Mouse (Mus musculus) embryonic facial prominence, embryonic 13.5 days (tissue): Measurements from ENCODE around the gene Fsd2. TPM values are rescaled to one million over a fixed set of nuclear protein-coding genes. Genes with fewer than 3 reads are reported as not detected.

ENCODE experiments used
- ATAC-seq: fragments of 200-750 bp; cut with Nextera tagmentation; 2 replicates; pipeline ENCODE4 v1.8.0; 2017; ENCODE audit warnings: low read depth; ENCODE audit not compliant: insufficient number of reproducible peaks, insufficient read depth, low FRiP score, low TSS enrichment
- H3K27ac ChIP-seq: fragments of 300-500 bp; sonication (generic); 2 replicates; pipeline ENCODE4 v1.5.1; 2015; ENCODE audit warnings: moderate library complexity, mild to moderate bottlenecking, inconsistent platforms
- H3K27me3 ChIP-seq: fragments of 300-500 bp; sonication (generic); 2 replicates; pipeline ENCODE4 v1.6.1; 2015; ENCODE audit warnings: mild to moderate bottlenecking, inconsistent platforms
- H3K36me3 ChIP-seq: fragments of 300-500 bp; sonication (generic); 2 replicates; pipeline ENCODE4 v1.6.1; 2015; ENCODE audit warnings: mild to moderate bottlenecking, inconsistent platforms
- H3K4me1 ChIP-seq: fragments of 300-500 bp; sonication (generic); 2 replicates; pipeline ENCODE4 v1.6.1; 2015; ENCODE audit warnings: inconsistent platforms
- H3K4me2 ChIP-seq: fragments of 300-500 bp; sonication (generic); 2 replicates; pipeline ENCODE4 v1.6.1; 2015; ENCODE audit warnings: moderate library complexity, mild to moderate bottlenecking, inconsistent platforms
- H3K4me3 ChIP-seq: fragments of 300-500 bp; sonication (generic); 2 replicates; pipeline ENCODE4 v1.5.1; 2015; ENCODE audit warnings: mild to moderate bottlenecking, inconsistent platforms
- H3K9ac ChIP-seq: fragments of 300-500 bp; sonication (generic); 2 replicates; pipeline ENCODE4 v1.6.1; 2015; ENCODE audit warnings: mild to moderate bottlenecking, inconsistent platforms
- H3K9me3 ChIP-seq: fragments of 300-500 bp; sonication (generic); 2 replicates; pipeline ENCODE4 v1.6.1; 2016; ENCODE audit warnings: inconsistent platforms
- WGBS: fragments of 180-500 bp; shearing (Covaris S2); methylation state at CpG from one replicate; pipeline ENCODE4 v1.1.7; 2015; ENCODE audit warnings: mixed read lengths; 5-methylcytosine and 5-hydroxymethylcytosine counted together
- polyA plus RNA-seq: library from polyadenylated mRNA; unstranded; fragments of >200 nt; fragmentation: Nextera tagmentation; extraction: Ambion mirVana; gene quantifications from 2 replicates; pipeline ENCODE4 v1.2.1, GENCODE M21; 2015

Gene Fsd2
- polyA plus RNA-seq, 1 experiment from 2014 or later: 0.08 TPM

DNA sequence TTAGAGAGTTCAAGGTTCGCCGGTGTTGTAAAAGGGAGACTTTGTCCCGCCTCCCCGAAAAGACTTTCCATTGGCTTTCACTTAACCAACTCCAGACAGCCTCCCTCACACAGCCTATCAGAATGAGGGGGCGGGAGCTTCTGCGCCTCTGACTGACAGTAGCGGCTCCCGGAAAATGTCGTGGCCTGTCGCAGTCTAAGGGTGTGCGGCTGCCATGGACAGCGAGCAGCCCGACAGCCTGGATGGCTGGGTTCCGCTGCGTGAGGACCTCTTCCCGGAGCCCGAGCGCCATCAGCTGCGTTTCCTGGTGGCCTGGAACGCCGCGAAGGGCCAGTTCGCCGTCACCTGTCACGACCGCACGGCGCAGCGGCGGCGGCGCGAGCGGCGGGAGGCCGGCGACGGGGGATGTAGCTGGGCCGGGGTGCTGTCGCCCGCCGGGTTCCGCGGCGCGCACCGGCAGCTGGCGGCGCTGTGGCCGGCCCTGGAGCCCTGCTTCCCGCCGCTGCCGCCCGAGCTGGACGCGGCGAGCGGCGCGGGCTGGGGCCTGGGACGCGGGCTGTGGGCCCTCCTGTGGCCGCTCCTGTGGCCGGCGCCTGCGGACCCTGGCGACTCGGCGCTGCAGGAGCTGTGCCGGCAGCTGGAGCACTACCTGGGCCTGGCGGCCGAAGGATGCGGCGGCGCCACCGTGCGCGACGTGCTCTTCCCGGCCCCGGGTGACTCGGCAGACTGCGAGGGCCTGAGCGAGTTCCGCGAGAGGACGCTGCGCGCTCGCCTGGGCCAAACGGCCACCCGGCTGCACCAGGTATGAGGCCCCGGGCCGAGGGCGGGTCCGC is 4.6 kb upstream of the Fsd2 start, which contains the start of gene Whamm:
TSS of gene Whamm (plus strand) at position 159 of the 833 bp plus-strand sequence.
- Histone ChIP-seq H3K9me3 (no peaks in the 10 kb centered on the region), H3K9ac (peak within 1 kb of the TSS; percentile 86), H3K4me3 (peak within 1 kb of the TSS; percentile 85), H3K27ac (peak within 1 kb of the TSS; percentile 90), H3K4me2 (peak within 1 kb of the TSS; percentile 84), H3K27me3 (no peaks in the 10 kb centered on the region), H3K4me1 (peaks cover 12% of the 10 kb centered on the region), H3K36me3 (0 out of 2 replicates have a peak, but pooled peaks cover 3% of the 10 kb centered on the region)
- ATAC-seq: peak; percentile 98
- under 1% methylated on average over 91 of the region's 96 CpGs for WGBS

DNA sequence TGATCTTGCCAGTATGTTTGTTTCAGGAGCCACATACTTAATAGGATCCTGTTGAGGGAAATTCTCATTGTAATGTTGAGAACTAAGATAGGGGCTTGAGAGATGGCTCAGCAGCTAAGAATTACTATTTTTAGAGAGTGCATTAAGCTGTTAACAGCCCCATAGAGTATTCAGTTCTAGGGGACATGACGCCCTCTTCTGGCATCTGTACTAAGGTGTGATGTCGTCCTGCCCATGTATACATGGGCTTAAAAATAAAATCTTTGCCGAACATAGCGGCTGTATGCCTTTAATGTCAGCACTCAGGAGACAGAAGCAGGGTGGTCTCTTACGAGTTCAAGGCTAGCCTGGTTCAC is 4.0 kb upstream of the Fsd2 start:
- WGBS: 6% methylated on average over 5 of the region's 5 CpGs
- 0 out of 2 replicates have a peak, but pooled peaks have one; percentile 4 for ATAC-seq

DNA sequence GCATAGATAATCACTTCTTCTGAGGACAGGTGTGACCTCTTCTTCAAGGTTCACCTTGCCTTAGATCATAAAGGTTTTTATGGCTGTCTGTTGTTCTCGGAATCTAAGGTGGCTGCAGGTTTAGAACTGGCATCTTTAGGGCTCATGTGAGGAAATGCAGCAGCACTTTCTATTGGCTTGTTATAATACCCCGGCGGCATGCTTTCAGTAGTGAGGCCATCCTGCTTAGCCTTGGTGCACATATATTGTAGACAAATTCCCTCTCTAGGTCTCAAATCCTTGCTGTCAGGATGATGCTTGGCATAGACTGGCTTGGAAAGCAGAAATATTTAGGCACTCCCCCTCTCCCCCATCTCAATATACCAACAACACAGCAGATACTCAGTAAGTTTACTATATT is 3.5 kb upstream of the Fsd2 start:
- Histone ChIP-seq H3K4me1 (peaks cover 12% of the 10 kb centered on the region), H3K9ac (no peak overlapping the region), H3K4me2 (no peak overlapping the region), H3K4me3 (peak overlapping the region; percentile 85; the same call in 1 of the 2 replicates), H3K27ac (no peak overlapping the region), H3K9me3 (no peaks in the 10 kb centered on the region), H3K36me3 (no peaks in the 10 kb centered on the region), H3K27me3 (no peaks in the 10 kb centered on the region)
- 93% methylated on average over 3 of the region's 3 CpGs for WGBS
- no peak for ATAC-seq

More for the DNA sequence above, 4.0 kb upstream of the Fsd2 start:
- peaks cover 12% of the 10 kb centered on the region for H3K4me1 ChIP-seq
- H3K36me3 ChIP-seq: no peaks in the 10 kb centered on the region
- peak overlapping the region; percentile 86; the same call in 1 of the 2 replicates for H3K9ac ChIP-seq
- H3K4me2 ChIP-seq: peak overlapping the region; percentile 84
- no peaks in the 10 kb centered on the region for H3K9me3 ChIP-seq
- H3K27ac ChIP-seq: no peak overlapping the region
- H3K27me3 ChIP-seq: no peaks in the 10 kb centered on the region
- H3K4me3 ChIP-seq: peak overlapping the region; percentile 85

DNA sequence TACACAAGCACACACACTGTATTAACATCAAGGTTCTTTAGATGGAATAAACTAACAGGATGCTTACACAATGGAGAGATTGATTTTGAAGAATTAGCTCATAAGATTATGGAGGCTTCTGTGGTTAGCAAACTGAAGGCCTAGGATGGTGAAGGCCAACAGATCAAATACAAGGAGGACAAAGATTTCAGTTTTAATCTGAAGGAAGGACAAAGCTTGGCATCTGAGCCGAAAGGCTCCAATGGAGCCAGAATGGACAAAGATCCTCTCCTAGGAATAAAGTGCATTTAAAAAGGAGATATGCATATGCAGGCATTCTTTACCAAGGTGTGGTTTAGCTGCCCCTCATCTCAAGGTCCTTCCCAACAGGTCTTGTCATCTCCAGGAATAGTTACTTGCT is 3.1 kb upstream of the Fsd2 start:
- no peak for ATAC-seq
- no peak overlapping the region for H3K9ac ChIP-seq
- 94% methylated on average over 1 of the region's 1 CpGs for WGBS
- peaks cover 12% of the 10 kb centered on the region for H3K4me1 ChIP-seq
- no peaks in the 10 kb centered on the region for H3K9me3 ChIP-seq
- H3K27ac ChIP-seq: no peak overlapping the region
- H3K4me3 ChIP-seq: no peak overlapping the region
- H3K4me2 ChIP-seq: no peak overlapping the region
- no peaks in the 10 kb centered on the region for H3K36me3 ChIP-seq
- H3K27me3 ChIP-seq: no peaks in the 10 kb centered on the region

DNA sequence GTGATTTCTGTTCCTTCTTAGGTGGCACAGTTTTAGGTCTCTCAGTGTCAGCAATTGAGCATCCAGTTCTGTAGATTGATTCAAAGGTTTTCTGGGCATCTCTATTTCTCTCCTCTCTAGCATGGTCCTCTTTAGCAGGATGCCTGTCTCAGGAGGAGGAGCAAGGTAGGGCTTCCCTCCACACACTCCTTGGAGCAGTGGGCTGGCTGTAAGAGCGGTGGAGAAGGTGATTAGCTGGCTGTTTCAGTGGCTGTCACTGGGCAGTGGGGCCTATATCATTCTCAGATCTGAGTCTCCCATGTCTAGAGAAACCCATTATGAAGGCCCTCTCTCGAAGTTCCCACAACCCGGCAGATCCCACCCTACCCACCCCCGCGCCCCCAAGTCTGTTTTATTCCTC is 652 bp upstream of the Fsd2 start:
- no peak overlapping the region for H3K4me2 ChIP-seq
- no peak overlapping the region for H3K9ac ChIP-seq
- H3K4me1 ChIP-seq: peaks cover 7% of the 10 kb centered on the region
- no peak overlapping the region for H3K4me3 ChIP-seq
- H3K36me3 ChIP-seq: no peaks in the 10 kb centered on the region
- no peaks in the 10 kb centered on the region for H3K9me3 ChIP-seq
- no peak overlapping the region for H3K27ac ChIP-seq
- no peak for ATAC-seq
- 93% methylated on average over 5 of the region's 5 CpGs for WGBS
- H3K27me3 ChIP-seq: no peaks in the 10 kb centered on the region

DNA sequence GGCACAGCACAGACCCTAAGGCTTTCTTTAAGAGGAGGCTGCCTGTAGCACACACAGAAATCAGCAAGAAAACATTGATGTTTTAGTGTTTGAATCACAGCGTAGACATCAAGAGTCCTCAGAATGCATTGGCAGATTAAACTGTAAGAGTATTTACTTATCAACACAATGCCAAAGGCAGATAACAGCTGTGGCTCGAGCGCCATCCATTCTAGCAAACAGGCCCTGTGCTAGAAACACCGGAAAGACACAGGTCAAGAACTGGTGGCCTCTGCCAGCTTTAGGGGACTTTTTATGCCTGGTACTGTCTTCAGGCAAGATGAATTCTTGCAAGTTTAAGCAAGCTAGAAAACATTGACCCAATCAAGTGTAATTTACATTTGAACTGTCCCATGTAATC is 412 bp downstream of the Fsd2 start:
- WGBS: 71% methylated on average over 4 of the region's 4 CpGs
- no peak overlapping the region for H3K4me3 ChIP-seq
- no peak for ATAC-seq
- no peaks in the 10 kb centered on the region for H3K9me3 ChIP-seq
- H3K4me2 ChIP-seq: no peak overlapping the region
- no peaks in the 10 kb centered on the region for H3K36me3 ChIP-seq
- H3K9ac ChIP-seq: no peak overlapping the region
- no peaks in the 10 kb centered on the region for H3K4me1 ChIP-seq
- H3K27me3 ChIP-seq: no peaks in the 10 kb centered on the region
- no peak overlapping the region for H3K27ac ChIP-seq

DNA sequence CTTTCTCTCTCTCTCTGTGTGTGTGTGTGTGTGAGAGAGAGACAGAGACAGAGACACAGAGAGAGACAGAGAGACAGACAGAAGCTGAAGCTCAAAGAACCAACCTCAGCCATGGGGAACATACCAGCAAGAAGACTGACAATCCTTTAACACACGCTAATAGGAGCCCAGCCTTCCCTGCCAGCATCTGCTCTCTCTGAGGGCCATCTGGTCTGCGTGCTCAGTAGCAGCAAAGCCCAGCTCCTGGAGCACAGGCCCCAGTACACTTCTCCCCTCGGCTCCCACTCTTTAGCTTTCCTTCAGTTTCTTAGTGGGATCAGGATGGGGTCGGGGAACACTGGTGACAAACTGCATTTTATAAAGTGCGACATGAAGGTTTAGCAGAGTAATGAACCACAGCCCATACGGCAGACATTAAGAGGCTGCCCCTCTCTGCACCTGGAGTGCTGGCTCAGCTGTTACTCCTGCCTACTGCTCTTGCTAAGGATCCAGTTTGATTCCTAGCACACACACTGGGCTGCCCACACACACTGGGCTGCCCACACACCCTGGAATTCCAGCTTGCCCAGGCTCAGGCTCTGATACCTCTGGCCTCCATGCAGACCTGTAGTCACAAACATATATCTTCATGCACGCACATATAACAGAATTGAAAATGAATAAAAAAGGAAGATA is 1.2 kb downstream of the Fsd2 start:
- no peak for ATAC-seq

DNA sequence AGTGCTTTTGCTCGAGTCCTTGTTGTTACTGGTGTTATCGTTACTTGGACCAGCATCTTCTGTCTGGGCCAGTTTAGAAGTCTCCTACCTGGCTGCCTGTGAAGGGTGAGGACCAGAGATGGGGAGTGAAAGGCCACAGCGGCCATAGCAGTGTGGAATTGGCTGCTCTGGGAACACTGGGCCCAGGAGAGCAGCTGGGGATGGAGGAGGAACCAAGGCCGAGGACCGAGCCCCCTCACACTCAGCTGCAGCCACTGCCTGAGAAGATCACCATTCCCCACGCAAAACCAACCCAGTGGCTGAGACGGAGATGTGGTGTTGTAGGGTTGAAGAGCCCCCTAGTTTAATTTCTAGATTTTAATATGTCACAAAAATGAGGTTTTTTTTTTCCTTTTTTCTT is 2.0 kb downstream of the Fsd2 start:
- WGBS: 78% methylated on average over 7 of the region's 7 CpGs
- Histone ChIP-seq H3K27me3 (no peaks in the 10 kb centered on the region), H3K36me3 (no peaks in the 10 kb centered on the region), H3K9me3 (no peaks in the 10 kb centered on the region), H3K9ac (no peak overlapping the region), H3K27ac (no peak overlapping the region), H3K4me1 (peaks cover 4% of the 10 kb centered on the region; the same call in 1 of the 2 replicates), H3K4me2 (no peak overlapping the region), H3K4me3 (no peak overlapping the region)
- no peak for ATAC-seq

More for the DNA sequence above, 1.2 kb downstream of the Fsd2 start:
- Histone ChIP-seq H3K4me1 (peaks cover 3% of the 10 kb centered on the region; the same call in 1 of the 2 replicates), H3K27ac (no peak overlapping the region), H3K4me3 (no peak overlapping the region), H3K36me3 (no peaks in the 10 kb centered on the region), H3K9me3 (no peaks in the 10 kb centered on the region), H3K9ac (no peak overlapping the region), H3K4me2 (no peak overlapping the region), H3K27me3 (no peaks in the 10 kb centered on the region)
- WGBS: 65% methylated on average over 7 of the region's 7 CpGs

DNA sequence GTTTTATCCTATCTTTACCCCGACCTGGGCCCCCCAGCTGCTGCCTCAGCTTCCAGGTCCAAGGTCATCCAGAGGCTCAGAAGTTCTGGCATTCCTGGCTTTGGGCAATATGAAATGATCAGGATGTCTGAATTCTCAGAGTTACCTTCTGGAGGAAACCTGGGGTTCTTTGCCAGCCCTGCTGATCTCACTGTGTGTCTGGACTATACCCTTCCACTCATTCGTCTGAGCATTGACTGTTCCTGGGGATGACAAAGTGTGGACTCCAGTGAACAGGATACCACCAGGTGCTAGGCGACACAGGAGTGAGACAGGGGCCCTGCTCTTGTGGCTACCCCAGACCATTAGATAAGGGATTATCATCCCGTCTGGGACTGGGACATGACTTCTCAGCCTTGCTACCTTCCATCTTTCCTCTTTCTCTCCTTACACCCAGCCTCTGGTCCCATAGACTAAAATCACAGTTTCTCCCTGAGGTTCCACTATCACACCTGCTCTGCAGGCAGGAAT is 3.2 kb downstream of the Fsd2 start:
- no peaks in the 10 kb centered on the region for H3K27me3 ChIP-seq
- H3K27ac ChIP-seq: no peak overlapping the region
- H3K4me2 ChIP-seq: no peak overlapping the region
- no peaks in the 10 kb centered on the region for H3K36me3 ChIP-seq
- no peak overlapping the region for H3K4me3 ChIP-seq
- WGBS: 73% methylated on average over 4 of the region's 4 CpGs
- H3K9ac ChIP-seq: no peak overlapping the region
- ATAC-seq: no peak
- H3K9me3 ChIP-seq: no peaks in the 10 kb centered on the region
- H3K4me1 ChIP-seq: peaks cover 4% of the 10 kb centered on the region; the same call in 1 of the 2 replicates

DNA sequence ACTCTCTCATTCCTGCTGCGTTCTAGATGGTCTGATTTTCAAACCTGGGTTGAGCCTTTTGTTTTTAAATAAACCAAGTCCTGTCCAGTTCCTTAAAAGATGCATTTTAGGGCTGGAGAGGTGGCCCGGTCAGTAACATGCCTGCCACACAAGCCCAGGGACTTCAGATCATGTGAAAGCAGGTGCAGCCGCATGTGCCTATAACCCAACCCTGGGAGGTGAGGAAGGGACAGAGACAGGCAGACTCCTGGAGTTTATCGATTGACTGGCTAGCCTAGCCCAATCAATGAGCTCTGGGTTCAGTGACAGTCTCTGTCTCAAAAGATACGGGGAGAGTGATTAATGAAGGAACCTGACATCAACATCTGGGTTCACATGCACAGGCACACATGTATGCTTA is 5.5 kb downstream of the Fsd2 start:
- WGBS: 70% methylated on average over 5 of the region's 5 CpGs
- Histone ChIP-seq H3K9me3 (no peaks in the 10 kb centered on the region), H3K9ac (no peak overlapping the region), H3K27ac (no peak overlapping the region), H3K4me3 (no peak overlapping the region), H3K36me3 (no peaks in the 10 kb centered on the region), H3K27me3 (no peaks in the 10 kb centered on the region), H3K4me1 (peaks cover 4% of the 10 kb centered on the region; the same call in 1 of the 2 replicates), H3K4me2 (no peak overlapping the region)
- no peak for ATAC-seq

DNA sequence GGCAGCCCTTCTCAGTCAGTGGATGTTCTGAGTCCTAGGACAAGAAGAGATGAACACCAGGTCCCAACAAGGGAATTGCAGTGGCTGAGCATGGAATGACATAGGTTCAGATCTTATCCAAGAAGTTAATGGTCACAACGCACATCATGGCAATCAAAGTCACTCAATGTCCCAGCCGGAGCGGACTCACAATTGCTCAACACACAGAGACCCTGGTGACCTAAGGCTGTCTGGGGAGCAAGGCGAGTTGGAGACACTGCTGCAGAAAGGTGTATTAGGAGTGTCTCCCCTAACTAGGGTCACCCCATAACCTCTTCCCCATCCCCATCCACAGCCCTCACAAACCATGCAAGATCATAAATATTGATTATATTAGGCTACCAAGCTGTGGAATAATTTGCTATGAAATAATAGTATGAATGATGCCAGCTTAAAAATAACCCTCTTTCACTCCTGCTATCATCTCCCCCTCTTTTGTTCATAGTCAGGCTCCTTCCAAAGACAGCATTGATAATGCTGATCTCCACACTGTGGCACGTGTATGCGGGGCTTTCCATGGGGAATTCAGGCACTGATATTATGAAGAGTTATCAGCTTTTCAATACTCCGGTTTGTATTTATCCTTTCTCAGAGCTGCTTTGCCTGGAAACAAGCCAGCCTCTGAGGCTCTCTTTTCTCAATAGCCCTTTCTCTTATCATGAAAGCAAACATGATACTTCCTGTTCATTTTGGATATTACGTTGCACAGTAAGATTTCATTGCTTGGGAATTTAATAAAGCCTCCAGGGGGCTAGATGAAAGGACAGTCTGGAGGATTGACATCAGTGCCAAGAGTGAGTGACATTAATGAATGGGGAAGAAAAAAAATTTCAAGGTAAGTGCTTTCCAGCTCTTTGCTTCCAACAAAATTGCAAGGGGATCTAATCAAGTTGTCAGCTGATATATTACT is 6.4 kb downstream of the Fsd2 start:
- H3K9ac ChIP-seq: no peak overlapping the region
- no peak for ATAC-seq
- no peak overlapping the region for H3K4me3 ChIP-seq
- no peak overlapping the region for H3K27ac ChIP-seq
- peaks cover 4% of the 10 kb centered on the region; the same call in 1 of the 2 replicates for H3K4me1 ChIP-seq
- no peak overlapping the region for H3K4me2 ChIP-seq
- no peaks in the 10 kb centered on the region for H3K27me3 ChIP-seq
- WGBS: 58% methylated on average over 8 of the region's 8 CpGs
- H3K9me3 ChIP-seq: no peaks in the 10 kb centered on the region
- H3K36me3 ChIP-seq: no peaks in the 10 kb centered on the region
